Comparison of ENCODE assay signal across 24 mouse cellular contexts in the genomic region with DNA sequence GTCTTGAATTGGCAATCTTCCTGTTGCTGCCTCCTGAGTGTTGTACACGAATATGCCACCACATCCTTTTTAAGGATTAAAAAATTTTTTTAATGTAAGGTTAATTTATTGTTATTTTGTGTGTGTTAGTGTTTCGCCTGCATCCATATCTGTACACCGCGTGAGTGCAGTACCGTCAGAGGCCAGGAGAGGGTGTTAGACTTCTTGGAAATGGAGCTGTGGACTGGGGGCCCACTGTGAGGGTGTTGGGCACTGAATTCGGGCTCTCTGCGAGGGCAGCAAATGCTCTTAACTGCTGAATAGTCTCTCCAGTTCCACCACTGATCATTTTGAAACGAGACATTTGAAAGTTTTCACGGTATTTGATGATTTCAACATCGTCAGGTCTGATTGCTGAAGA. TPM values are rescaled to one million over a fixed set of nuclear protein-coding genes. Genes with fewer than 3 reads are reported as not detected.
DNase-seq lines count a peak whose midpoint lies in the region; ATAC-seq and TF ChIP-seq lines count a peak whose summit lies in the region.
"Had no signal": no experiment of that assay in that cellular context is flagged by ENCODE, and none has a peak within 500 bp of the region (broad histone marks: within the 10 kb centered on the region; RNA-seq: fewer than 3 reads in every experiment).

No protein-coding gene starts in this region.

- H3K27me3 ChIP-seq in liver, embryonic 14.5 days (ENCODE audit: control insufficient read depth, insufficient read depth, low read length) = no peaks in the 10 kb centered on the region
- no peaks in the 10 kb centered on the region for H3K27me3 ChIP-seq in liver, embryonic 11.5 days (replicated peaks; ENCODE audit: control insufficient read depth, insufficient read depth, low read length)
- no peaks in the 10 kb centered on the region for H3K27me3 ChIP-seq in testis, adult 2 months (ENCODE audit: control insufficient read depth, insufficient read depth, low read length)
- H3K27me3 ChIP-seq: CH12.LX; embryonic facial prominence, embryonic 13.5 days; heart, embryonic 15.5 days; liver, embryonic 15.5 days; midbrain, embryonic 15.5 days had no signal

- H3K9me3 ChIP-seq in liver, embryonic 14.5 days (ENCODE audit: control insufficient read depth, low read length) = no peaks in the 10 kb centered on the region
- no peaks in the 10 kb centered on the region for H3K9me3 ChIP-seq in liver, embryonic 11.5 days (ENCODE audit: control insufficient read depth, low read length)
- H3K9me3 ChIP-seq: embryonic facial prominence, embryonic 13.5 days; heart, embryonic 15.5 days; limb, embryonic 12.5 days; liver, embryonic 15.5 days; midbrain, embryonic 15.5 days had no signal

- no peak for TF ChIP-seq POLR2A in testis, adult 2 months (IDR thresholded peaks at IDR 0.05; ENCODE audit: control insufficient read depth, low read depth, low read length)

- TF ChIP-seq CTCF in liver, embryonic 14.5 days (IDR thresholded peaks at IDR 0.05; ENCODE audit: low read depth) = peak; percentile 23; the same call in 1 of the 2 replicates
- TF ChIP-seq CTCF in testis, adult 2 months (IDR thresholded peaks at IDR 0.05; ENCODE audit: control insufficient read depth, insufficient read depth, insufficient replicate concordance, low read depth, low read length) = peak; percentile 53; the same call in 1 of the 2 replicates

- peak; percentile 61 for DNase-seq in heart, adult 11 months
- no peak for DNase-seq in heart, adult 9 months (ENCODE audit: low spot score in 2 of 2)
- DNase-seq in liver, embryonic 14.5 days (ENCODE audit: low read depth in 3 of 3, low spot score in 3 of 3) = no peak
- no peak for DNase-seq in liver, embryonic 11.5 days (ENCODE audit: low spot score)
- peak; percentile 25 for DNase-seq in ES-CJ7 (ENCODE audit: low read depth, low spot score)
- DNase-seq in cerebellum, postnatal 25 days = no peak
- DNase-seq: adrenal gland, postnatal 14 days; cerebellum, adult 9-11 months; heart, adult 18-20 months; kidney, adult 2 months; kidney, postnatal 25 days; layer of hippocampus, adult 9-11 months; lung, postnatal 10 days; right cerebral cortex, postnatal 25 days had no signal

- no peak overlapping the region for H3K27ac ChIP-seq in liver, embryonic 14.5 days
- no peak overlapping the region for H3K27ac ChIP-seq in liver, embryonic 11.5 days (ENCODE audit: low read depth, low read length)
- H3K27ac ChIP-seq in testis, adult 2 months (ENCODE audit: control insufficient read depth, insufficient read depth, low read depth, low read length) = no peak overlapping the region
- H3K27ac ChIP-seq: embryonic facial prominence, embryonic 13.5 days; heart, embryonic 15.5 days; limb, embryonic 12.5 days; liver, embryonic 15.5 days; midbrain, embryonic 15.5 days had no signal

- 71% methylated on average over 10 of the region's 10 CpGs for WGBS in liver, embryonic 14.5 days (ENCODE audit: insufficient replicate concordance)
- WGBS in liver, embryonic 11.5 days = 82% methylated on average over 10 of the region's 10 CpGs

- no peaks in the 10 kb centered on the region for H3K36me3 ChIP-seq in liver, embryonic 14.5 days (replicated peaks; ENCODE audit: control insufficient read depth, insufficient read depth, low read depth)
- H3K36me3 ChIP-seq in liver, embryonic 11.5 days (ENCODE audit: control insufficient read depth, insufficient read depth, low read length) = no peaks in the 10 kb centered on the region
- H3K36me3 ChIP-seq in testis, adult 2 months (ENCODE audit: control insufficient read depth, insufficient read depth, low read length) = no peaks in the 10 kb centered on the region
- H3K36me3 ChIP-seq: embryonic facial prominence, embryonic 13.5 days; heart, embryonic 15.5 days; limb, embryonic 12.5 days; liver, embryonic 15.5 days; midbrain, embryonic 15.5 days had no signal

- H3K4me3 ChIP-seq in liver, embryonic 14.5 days (ENCODE audit: insufficient read depth in 1 of 2, low read depth in 2 of 2, low read length in 2 of 2) = no peak overlapping the region
- no peak overlapping the region for H3K4me3 ChIP-seq in liver, embryonic 11.5 days (ENCODE audit: low read depth, low read length)
- H3K4me3 ChIP-seq in testis, adult 2 months (ENCODE audit: control insufficient read depth, low read depth, low read length) = peak overlapping the region; percentile 17; the same call in 1 of the 2 replicates
- H3K4me3 ChIP-seq: embryonic facial prominence, embryonic 13.5 days; heart, embryonic 15.5 days; limb, embryonic 12.5 days; liver, embryonic 15.5 days; midbrain, embryonic 15.5 days had no signal

- H3K4me2 ChIP-seq in liver, embryonic 14.5 days (ENCODE audit: low read depth) = no peak overlapping the region
- H3K4me2 ChIP-seq in liver, embryonic 11.5 days = no peak overlapping the region
- H3K4me2 ChIP-seq: embryonic facial prominence, embryonic 13.5 days; heart, embryonic 15.5 days; limb, embryonic 12.5 days; liver, embryonic 15.5 days; midbrain, embryonic 15.5 days had no signal

- TF ChIP-seq EP300 in liver, embryonic 14.5 days (IDR thresholded peaks at IDR 0.05; ENCODE audit: low read depth) = no peak

- H3K9ac ChIP-seq in liver, embryonic 14.5 days (replicated peaks) = no peak overlapping the region
- H3K9ac ChIP-seq in liver, embryonic 11.5 days (ENCODE audit: low read depth, low read length) = no peak overlapping the region
- H3K9ac ChIP-seq: embryonic facial prominence, embryonic 13.5 days; heart, embryonic 15.5 days; limb, embryonic 12.5 days; liver, embryonic 15.5 days; midbrain, embryonic 15.5 days had no signal

- no peak for ATAC-seq in liver, embryonic 14.5 days (ENCODE audit: insufficient read depth)
- no peak for ATAC-seq in liver, embryonic 11.5 days (replicated peaks; ENCODE audit: low FRiP score)
- ATAC-seq: midbrain, embryonic 15.5 days had no signal

- no peaks in the 10 kb centered on the region for H3K4me1 ChIP-seq in liver, embryonic 14.5 days (replicated peaks; ENCODE audit: control insufficient read depth in 2 of 2, insufficient read depth in 2 of 2, low read length in 1 of 2)
- no peaks in the 10 kb centered on the region for H3K4me1 ChIP-seq in liver, embryonic 11.5 days (replicated peaks; ENCODE audit: control insufficient read depth, insufficient read depth, low read length)
- H3K4me1 ChIP-seq in testis, adult 2 months (ENCODE audit: control insufficient read depth, insufficient read depth, low read length) = peaks cover 2% of the 10 kb centered on the region; the same call in 1 of the 2 replicates
- H3K4me1 ChIP-seq: embryonic facial prominence, embryonic 13.5 days; heart, embryonic 15.5 days; limb, embryonic 12.5 days; liver, embryonic 15.5 days; midbrain, embryonic 15.5 days had no signal

RNA-seq across cellular contexts. Expression of gene Gm9376, which starts 45.9 kb away (rescaled TPM):
- not detected in 2 replicates for polyA plus RNA-seq in liver, embryonic 14.5 days (2012; rRNA removed)
- not detected in 2 replicates for polyA plus RNA-seq in liver, embryonic 14.5 days (2014; fragmentation: Nextera tagmentation; extraction: Ambion mirVana)
- polyA plus RNA-seq in liver, embryonic 11.5 days (2014; fragmentation: Nextera tagmentation; extraction: Ambion mirVana) = not detected in 2 replicates
- not detected in 2 replicates for polyA plus RNA-seq in testis, adult 2 months (2012; rRNA removed)
- polyA plus RNA-seq: brain, embryonic 14.5 days; embryonic facial prominence, embryonic 13.5 days; heart, embryonic 15.5 days; kidney, adult 2 months; limb, embryonic 12.5 days; liver, embryonic 15.5 days; midbrain, embryonic 15.5 days; stomach, embryonic 16.5 days; urinary bladder, adult 2 months had no signal

Comparison
In these comparisons a context has a peak if more than half of its experiments do, and no peak if none do; other contexts are left out.
1. DNase-seq: peak in heart, adult 11 months (single experiment) and ES-CJ7 (single experiment); none in heart, adult 9 months (0 of 2), liver, embryonic 14.5 days (0 of 3), liver, embryonic 11.5 days (single experiment) and cerebellum, postnatal 25 days (0 of 2).